Mouse (Mus musculus) lung, adult 18-20 months (tissue): ENCODE measurements around the gene Mob1a.

Experiments used
- DNase-seq, 2 experiments: peaks; one replicate each; pipeline ENCODE4 v3.0.0; 2022; ENCODE audit warnings: mixed read lengths in 2 of 2

Gene Mob1a

GRCm38 (mm10) chr6:83392166-83392780 is 66.5 kb downstream of the Mob1a start:
- peak; percentile 70 to 80 for DNase-seq
